Mouse (Mus musculus): Measurements from ENCODE around the gene Klf13.

The Klf13 gene

DNA sequence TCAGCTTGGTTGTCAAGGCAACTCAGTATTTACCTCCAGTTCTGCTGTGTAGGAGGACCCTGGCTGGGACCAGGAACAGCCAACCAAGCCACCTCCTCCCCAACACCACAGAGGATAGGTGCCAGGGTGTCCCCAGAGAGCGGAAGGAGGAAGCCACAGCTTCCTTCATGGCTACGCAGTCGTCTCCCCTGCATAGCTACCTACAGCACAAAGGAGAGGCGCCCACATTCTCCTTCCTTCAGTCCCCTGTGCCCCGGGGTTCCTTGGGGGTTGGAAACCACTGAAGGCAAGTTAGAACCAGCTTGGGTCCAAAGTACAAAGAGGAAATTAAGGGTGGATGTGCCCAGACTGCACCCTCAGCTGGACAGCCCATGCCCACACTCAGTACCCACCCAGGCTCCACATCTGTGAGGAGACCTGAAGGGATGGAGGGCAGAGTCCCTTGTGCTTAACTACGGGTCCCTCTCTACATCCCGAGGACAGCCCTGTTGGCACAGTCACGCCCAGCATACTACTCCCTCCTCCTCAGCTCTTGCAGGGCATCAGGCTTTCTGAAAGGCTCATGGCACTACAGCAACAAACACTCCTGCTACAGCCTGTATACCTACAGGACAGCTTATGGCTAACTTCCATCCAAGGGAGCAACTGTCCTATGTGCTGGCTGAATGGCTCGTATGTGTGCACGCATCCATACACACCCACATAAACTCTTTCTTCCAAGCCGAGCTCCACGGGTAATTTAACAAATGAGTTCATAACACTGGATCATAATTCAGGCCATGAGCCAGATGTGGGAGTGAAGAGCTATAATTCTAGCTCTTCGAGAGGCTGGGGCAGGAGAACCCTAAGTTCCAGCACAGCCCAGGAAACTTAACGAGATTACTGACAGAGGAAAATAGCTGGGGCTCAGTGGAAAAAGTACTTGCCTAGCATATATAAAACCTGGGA is 13.0 kb downstream of the Klf13 start:
- no peak for DNase-seq (ENCODE audit: low spot score)

DNA sequence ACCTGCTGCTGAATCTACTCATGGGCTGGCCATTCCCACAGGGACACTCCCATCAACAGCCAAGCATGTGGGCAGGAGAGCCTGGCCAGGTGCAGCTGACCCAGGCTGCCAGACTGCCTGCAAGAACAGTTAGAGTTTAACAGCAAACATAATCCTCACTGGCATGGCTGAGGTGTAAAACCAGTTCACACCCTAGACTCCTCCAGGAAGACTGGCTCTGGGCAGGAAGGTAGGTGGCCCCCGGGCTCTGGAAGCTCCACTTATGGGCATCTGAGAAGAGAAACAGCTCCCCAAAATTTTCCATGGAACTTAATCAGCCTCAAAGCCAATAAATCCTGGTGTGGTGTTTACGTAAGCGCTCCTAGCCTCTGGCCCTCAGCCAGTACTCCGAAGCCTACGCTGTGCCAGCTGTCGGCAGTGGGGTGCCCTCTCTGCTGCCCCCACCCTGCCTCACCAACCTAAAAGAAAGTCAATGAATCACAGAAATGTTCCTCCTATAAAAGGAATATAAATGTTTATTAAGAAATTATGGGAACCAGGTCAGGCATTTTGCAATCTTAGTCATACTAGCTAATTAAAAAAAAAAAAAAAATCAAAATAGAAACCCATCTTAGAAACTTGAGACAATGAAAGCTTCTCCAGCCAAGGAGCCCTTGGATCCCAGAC is 13.8 kb downstream of the Klf13 start:
- DNase-seq (ENCODE audit: low spot score), result peak; percentile 42

DNA sequence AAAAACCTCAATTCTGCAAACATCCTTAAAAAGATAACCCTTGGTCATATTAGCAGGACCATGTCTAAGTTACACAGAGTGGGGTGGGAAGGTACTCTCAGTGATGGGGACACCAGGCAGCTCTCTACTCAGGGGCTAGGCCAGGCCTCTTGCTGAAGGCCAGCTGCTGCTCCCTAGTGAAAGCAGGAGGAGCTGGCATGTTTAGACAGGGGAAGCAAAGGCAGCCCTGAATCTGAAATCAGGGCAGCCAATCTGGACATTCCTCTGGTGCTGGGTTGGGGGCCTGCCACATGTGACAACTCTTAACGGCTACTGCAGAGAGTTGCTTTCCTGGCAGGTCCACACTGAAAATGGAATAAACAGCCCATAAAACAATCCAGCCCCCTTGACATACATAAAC is 14.6 kb downstream of the Klf13 start:
- DNase-seq (ENCODE audit: low spot score), result no peak

DNA sequence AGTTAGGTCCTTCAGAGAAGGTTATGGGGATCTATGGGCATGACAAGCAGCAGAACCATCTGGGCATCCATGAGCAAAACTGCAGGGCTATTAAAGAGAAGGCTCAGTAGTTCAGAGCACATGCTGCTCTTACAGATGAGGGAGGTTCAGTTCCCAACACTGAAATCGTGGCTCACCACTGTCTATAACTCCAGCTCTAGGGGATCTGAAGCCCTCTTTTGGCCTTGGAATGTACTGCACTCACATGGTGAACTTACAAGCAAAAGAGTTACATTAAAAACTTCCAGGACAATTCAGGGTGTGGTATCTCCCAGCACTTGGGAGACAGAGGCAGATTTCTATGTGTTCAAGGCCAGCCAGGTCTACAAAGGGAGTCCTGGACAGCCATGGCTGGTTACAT is 15.7 kb downstream of the Klf13 start:
- no peak for DNase-seq (ENCODE audit: low spot score)

DNA sequence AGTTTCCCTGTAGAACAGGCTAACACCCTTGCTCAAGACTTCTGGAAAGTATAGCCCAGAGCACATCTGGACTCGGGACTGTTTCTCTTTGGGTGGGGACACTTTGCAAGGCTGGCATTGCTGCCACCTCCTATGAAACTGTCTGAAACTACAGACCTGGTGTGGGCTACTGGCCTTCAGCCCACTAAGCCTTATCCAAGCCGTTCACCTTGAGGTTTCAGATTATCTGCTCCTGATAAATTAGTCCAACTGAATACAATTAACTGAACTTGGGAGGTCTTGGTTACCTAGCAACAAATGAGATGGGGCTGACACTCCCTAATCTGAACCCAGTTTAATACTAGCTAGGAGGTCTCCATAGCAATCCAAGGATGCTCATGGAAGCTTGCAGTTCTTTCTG is 16.1 kb downstream of the Klf13 start:
- DNase-seq (ENCODE audit: low spot score), result no peak

DNA sequence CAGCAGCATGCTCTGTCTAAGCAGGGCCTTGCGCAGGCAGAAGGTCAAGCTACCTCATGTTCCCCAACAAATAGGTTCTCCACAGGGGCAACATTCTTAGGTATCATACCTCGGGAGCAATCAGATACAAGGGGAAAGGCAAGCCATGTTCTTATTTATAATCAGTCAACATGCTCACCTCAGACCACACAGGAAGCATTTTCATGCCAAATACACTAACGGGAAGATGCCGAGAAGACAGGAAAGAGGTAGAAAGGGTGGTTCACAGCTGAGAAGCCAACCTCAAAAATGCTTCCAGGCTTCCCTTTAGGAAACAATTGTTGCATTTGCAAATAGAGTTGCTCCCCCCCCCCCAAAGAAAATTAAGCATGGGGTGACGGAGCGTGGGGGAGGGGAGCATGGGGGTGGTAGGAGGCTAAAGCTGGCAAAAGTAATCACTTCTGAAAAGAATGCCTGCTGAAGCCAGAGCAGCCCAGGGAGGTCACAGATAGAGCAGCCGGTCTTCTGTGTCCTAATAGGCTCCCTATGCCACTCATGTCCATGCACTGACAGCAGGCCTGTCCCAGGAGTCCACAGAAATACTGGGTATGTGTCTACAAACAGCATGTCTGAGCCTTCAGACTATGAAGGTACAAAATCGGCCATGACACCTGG is 16.7 kb downstream of the Klf13 start:
- no peak for DNase-seq (ENCODE audit: low spot score)

DNA sequence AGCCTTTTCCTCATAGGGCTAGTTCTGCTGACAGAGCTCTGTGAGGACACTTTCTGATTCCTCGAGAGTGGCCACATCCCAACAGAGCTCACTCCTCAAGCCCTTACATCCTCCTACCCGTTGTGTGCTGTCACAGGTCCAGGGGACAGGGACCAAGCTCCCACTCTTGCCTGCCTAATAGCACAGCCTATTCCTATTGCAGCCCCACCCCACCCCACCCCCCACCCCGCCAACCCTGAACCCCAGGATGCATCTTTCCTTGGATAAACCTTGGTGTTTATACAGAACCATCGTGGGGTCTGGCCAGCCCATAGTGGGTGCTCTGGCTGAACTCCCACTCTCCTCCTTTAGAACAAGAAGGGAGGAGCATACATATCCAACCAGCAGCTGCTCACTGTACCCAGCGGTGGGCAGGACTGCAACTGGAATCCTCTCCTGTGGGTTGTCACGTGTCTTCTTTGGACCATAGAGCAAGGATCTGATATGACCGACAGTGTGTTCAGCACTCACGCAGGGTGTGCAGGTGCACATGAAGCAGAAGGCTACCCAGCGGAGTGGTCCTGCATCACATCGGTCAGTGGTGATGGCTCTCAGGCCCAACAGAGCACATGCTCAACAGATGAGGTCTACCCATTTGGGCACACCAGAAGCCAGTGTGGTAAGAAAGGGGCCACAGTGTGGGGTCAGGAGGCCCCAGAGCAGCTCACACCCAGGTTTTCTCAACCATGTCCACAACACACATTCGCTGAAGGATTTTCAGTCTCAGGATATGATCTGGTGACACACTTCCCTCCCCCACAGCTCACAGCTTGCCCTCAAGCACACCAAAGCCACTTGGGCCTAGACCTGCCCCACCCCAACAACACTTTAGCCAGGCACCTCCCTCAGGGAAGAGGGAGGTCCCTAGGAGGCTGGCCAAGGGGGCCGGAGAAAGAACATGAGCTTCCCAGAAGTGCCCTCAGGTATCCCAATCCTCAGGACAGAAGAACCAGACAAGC is 19.6 kb downstream of the Klf13 start:
- DNase-seq (ENCODE audit: low spot score), result no peak

DNA sequence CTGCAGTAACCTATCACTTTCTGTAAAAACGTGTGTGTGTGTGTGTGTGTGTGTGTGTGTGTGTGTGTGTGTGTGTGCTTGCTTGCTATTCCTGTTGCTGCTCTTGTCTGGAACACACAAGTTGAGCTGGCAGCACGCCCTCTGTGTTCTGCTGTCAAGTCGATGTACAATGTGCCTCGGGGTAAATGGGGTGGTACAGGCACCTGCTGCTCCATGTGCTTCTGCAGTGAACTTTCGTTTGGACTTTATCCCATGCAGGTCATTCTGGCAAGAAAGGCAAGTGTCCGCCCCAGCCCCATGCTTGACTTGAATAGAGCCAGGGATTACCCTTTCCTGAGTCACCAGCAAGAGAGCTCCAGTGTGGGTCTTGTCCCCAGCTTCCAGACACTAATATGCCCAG is 21.0 kb downstream of the Klf13 start:
- no peak for DNase-seq (ENCODE audit: low spot score)

DNA sequence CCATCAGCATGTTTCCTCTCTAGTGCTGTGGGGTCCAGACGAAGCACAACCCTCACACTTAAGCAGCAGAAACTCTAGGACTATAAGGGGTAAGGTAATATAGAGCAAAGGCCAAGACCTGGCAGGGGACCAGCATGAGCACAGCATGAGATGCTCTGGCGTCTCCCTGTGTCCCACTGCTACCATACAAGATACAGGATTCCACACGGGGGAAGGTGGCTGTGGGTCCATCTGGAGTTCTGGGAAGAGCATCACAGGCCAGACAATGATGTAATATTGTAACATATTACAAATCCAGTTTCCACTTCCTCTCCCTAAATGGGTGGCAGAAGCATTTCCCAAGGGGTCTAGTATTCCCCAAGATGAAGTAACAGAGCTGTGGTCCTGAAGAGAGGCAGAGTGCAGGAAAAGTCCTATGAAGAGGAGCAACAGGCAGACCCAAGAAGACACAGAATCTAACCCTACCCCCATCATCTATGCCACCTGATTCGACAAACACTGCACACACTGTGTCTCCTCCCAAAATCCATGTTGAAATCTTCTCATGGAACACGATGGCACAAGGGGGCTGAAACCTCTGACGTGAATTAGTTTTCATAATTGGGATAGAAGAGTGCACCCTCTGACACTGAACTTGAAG is 22.3 kb downstream of the Klf13 start, which contains the start of gene E030018B13Rik:
TSS of gene E030018B13Rik (plus strand) at position 590 of the 640 bp plus-strand sequence.
- DNase-seq (ENCODE audit: low spot score), result no peak

DNA sequence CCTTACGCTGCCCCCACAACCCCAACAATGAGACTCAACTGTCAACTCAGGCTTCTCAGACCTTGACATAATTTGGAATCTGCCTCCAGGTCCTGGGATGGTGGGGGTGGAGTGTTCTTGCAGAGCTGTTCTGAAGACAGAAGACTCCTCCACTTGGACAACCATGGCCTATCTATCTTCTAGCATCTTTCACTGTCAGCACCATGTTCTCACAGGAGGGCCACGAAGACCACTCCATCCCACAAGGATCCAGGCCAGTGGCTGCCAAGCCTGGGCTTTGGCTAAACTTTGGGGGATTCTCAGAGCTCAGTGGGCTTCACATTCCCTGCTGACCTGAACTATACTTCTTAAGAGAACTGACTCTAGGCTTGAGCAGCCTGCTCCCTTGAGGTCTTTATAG is 23.8 kb downstream of the Klf13 start:
- DNase-seq (ENCODE audit: low spot score), result no peak

DNA sequence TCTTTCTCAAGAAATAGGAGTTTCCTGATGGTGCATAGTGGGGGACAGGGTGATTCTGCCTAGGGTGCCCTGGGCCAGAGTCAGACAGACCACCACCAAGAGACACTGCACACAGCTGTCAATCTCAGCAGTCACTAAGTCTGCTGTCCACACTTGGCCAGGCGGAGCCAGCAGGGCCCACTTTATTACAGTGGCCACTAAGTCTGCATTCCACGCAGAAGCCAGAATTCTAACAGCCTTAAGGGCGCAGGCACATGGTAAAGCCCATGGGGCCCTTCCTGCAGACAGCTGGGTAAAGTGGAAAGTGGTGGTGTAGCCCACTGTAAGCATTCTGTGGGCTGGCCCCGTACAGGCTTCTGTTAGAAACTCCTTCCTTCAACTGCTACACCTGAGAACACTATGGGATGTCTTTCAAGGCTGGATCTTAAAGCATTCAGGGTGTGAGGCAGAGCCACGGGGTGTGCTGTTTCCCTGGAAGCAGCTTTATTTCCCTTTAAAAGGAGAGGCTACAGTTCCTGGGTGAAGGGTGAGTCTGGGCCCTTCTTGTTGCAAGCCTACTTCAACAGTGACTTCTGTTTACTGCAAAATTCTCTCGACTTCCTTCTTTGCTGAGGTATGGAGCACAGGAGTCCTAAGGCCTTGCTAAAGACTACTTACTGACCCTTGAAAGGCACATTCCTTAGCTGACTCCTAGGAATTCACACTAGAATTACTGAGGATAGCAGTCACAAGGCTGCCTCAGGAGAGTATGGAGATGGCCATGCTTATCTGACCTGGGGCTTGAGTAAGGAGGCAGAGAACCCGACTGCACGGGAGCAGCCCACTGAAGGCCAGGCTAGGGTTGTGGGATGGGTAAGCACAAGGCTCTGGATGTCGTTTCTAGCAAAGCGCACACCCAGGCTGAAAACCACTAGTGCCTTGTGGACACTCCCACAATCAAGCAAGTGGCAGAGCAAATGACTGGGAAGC is 24.7 kb downstream of the Klf13 start:
- no peak for DNase-seq (ENCODE audit: low spot score)

DNA sequence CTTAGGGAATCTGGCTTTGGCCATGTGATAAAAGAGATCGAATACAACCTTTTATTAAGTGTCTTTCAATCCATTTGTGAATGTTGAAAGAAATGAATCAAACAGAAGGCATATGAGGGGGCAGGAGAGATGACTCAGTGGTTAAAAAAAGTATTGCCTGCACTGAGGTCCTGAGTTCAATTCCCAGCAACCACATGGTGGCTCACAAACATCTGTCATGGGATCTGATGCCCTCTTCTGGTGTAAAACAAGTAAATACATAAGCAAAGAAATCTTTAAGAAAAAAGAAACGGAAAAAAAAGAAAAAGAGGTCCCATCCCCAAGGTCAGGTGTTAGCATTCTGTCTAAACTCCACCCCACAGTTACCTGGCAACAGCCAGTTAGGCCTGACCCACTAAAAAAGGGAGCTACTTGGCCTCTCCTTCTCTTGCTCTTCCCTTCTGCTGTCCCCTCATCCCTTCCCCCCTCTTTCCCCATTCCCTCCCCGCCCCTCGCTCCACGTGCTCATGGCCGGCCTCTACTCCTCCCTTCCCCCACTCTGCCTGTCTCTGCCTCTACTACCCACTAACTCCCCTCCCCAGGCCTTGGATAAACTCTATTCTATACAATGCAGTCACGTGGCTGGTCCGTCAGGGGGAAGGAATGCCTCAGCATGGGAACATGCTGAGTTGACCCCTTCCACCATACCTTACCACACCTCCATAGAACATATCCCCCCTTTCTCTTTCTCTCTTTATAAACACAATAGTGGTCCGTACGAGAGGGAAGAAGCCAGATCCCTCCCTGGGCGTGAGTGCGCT is 25.6 kb downstream of the Klf13 start:
- no peak for DNase-seq (ENCODE audit: low spot score)

DNA sequence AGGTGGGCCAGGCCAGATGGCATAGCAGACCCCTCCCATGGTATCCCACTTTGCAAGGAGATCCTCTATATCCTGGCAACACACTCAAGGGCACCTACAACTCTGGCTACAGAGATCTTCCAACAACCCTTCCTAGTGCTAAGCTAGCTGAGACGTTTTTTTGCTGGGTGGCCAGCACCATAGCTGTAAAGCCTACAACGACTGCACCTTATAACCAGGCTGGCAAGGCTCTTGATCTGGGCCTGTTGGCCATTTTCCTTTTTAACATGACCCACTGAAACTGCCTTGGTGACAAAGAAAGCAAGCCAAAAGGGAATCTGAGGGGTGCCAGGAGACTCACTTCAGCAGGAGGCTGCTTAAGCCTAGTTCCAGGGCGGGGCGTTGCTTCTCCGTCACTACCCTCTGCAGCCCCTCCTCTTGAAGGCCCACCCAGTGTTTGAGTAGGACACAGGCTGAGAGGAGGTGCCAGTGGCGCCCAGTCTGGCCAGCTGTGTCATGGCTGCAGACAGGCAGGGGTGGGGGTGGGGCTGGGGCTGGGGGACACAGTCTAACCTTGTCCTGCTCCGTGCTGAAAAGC is 26.4 kb downstream of the Klf13 start:
- no peak for DNase-seq (ENCODE audit: low spot score)

DNA sequence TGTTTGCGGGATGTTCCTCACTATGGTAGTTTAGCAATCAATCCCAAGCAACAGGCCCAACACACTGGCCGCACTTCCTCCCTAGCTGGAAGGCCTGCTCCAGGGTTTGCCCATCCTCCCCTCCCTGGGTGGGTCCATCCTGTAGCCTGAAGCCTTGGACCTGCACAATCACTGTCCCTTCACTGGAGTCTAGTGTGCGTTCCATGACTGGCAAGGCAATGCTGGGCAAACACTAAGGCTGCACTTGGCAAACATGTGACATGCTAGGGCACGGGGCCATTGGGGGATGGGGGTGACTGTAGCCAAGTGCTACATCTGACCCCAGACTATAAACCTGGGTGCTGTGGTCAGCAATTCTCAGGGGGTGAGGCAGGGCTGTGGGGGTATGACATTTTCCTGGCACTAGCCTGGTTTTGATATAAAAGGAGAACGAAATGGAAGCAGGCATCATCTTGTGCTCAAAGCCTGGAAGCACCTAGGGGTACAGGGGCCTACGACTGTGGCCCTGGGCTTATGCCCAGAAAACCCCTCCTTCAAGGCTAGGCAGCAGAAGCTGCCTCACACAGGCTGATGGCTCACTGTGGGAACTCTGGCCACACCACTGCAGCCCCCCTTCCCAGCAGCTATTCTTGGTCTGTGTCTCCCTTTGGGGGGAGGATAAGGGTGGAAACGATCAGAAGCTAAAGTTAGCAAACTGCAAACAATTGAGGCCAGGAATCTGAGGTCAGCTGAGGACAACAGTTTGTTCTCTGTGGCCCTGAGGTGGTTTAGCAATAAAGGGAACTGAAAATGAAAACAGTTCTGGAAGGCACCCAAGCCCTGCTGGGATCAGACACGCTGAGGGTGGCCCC is 27.1 kb downstream of the Klf13 start:
- no peak for DNase-seq (ENCODE audit: low spot score)

DNA sequence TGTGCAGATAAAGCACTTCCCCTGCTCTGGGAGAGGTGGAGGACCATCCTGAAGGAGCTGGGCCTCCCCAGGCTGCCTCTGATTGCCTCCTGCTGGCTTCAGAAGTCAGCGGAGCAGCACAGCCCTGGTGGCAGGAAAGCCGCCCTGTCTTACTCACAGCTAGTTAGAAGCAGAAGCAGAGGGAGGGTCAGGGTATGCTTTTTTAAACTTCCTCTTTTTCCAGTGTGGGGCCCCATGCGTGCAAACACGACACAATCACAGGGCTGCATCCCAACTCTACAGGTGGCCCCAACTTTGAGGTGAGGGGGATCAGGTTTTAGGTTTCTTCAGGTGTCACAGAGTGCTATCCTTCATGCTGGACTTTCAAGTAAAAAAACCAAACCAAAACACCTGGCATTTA is 27.8 kb downstream of the Klf13 start:
- no peak for DNase-seq (ENCODE audit: low spot score)

DNA sequence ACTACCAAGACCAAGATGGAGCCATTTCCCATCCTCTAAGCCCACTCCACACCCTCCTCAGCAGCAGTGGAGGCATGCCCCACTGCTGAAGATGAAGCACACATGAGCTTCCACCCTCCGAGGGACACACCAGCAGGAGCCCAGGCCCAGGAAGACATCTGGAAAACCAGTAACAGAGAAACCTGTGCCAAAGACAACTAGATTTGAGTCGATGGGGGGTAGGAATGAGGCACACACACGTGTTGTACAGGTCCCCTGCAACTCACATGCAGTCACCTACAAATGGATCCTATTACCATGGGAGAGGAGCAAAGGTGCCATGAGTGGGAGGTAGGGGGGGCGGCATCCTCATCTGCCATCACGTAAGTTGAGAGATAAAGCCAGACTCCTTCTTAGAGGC is 28.5 kb downstream of the Klf13 start:
- DNase-seq (ENCODE audit: low spot score), result no peak

DNA sequence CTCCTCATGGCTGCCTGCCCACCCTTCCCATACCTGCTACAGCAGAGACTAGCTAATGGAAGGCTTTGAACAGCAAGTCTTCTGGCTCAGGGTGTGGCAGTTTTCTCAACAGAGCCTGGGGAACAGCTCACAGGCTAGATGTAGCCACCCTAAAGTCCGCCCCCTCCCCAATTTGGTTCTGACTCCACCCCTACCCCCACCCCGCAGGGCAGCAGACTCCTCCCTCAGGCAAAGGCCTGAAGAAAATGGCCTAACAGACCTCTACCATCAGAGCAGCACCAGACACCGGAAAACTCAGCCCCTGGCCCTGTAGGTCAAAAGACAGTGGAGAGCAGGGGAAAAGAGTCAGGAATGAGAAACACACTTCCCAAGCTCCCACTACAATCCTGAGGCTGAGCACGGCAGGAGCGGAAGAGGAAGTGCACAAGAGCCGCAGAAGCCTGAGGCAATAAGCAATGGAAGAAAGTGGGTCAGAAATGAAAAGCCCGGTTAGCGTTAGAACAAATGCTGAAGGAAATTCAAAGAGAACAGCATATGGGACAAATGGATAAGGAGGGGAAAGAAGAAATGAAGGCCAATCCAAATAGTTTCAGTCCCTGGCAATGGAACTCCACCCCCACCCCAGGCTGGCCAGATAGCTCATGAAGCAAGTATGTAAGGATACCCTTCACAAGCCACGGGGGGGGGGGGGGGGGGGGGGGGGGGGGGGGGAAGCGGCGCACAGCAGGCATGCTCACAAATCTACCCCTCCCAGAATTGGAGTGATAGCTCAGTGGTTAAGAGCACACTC is 30.0 kb downstream of the Klf13 start:
- DNase-seq (ENCODE audit: low spot score), result no peak

All from urinary bladder, postnatal 10 days (tissue).